Mouse (Mus musculus): ENCODE data around the gene Tmem156.
A peak's percentile ranks its signal among the peaks of the same experiment; 100 is the strongest.

The Tmem156 gene

GRCm38 (mm10) chr5:65096805-65097204 is 4.9 kb upstream of the Tmem156 start:
- no peak for DNase-seq

- no peak for DNase-seq
Observed at GRCm38 (mm10) chr5:65096082-65096481, 4.2 kb upstream of the Tmem156 start.

- no peak for DNase-seq
Observed at GRCm38 (mm10) chr5:65094902-65095545, 3.1 kb upstream of the Tmem156 start.

- DNase-seq = no peak
Observed at GRCm38 (mm10) chr5:65093769-65094168, 1.8 kb upstream of the Tmem156 start.

- no peak for DNase-seq
Observed at GRCm38 (mm10) chr5:65091184-65091858, 611 bp downstream of the Tmem156 start.

- DNase-seq = no peak
Observed at GRCm38 (mm10) chr5:65089707-65090106, 2.2 kb downstream of the Tmem156 start.

GRCm38 (mm10) chr5:65086522-65086921 is 5.4 kb downstream of the Tmem156 start:
- no peak for DNase-seq

- DNase-seq = no peak
Observed at GRCm38 (mm10) chr5:65081836-65082235, 10.1 kb downstream of the Tmem156 start.

- peak; percentile 45 for DNase-seq
Observed at GRCm38 (mm10) chr5:65079881-65080280, 12.1 kb downstream of the Tmem156 start.

- no peak for DNase-seq
Observed at GRCm38 (mm10) chr5:65078081-65078480, 13.9 kb downstream of the Tmem156 start.

- no peak for DNase-seq
Observed at GRCm38 (mm10) chr5:65076748-65077147, 15.2 kb downstream of the Tmem156 start.

- DNase-seq = no peak
Observed at GRCm38 (mm10) chr5:65076087-65076486, 15.8 kb downstream of the Tmem156 start.

- DNase-seq = no peak
Observed at GRCm38 (mm10) chr5:65074693-65075092, 17.2 kb downstream of the Tmem156 start.

- DNase-seq = no peak
Observed at GRCm38 (mm10) chr5:65073247-65073646, 18.7 kb downstream of the Tmem156 start.

- no peak for DNase-seq
Observed at GRCm38 (mm10) chr5:65071689-65072118, 20.2 kb downstream of the Tmem156 start.

GRCm38 (mm10) chr5:65069872-65070271 is 22.1 kb downstream of the Tmem156 start:
- no peak for DNase-seq

- no peak for DNase-seq
Observed at GRCm38 (mm10) chr5:65068166-65068565, 23.8 kb downstream of the Tmem156 start.

GRCm38 (mm10) chr5:65063266-65063665 is 28.7 kb downstream of the Tmem156 start:
- DNase-seq = no peak

GRCm38 (mm10) chr5:65062236-65062635 is 29.7 kb downstream of the Tmem156 start:
- no peak for DNase-seq

- no peak for DNase-seq
Observed at GRCm38 (mm10) chr5:65059806-65060205, 32.1 kb downstream of the Tmem156 start.

- no peak for DNase-seq
Observed at GRCm38 (mm10) chr5:65057596-65057995, 34.3 kb downstream of the Tmem156 start.

GRCm38 (mm10) chr5:65051513-65051912 is 40.4 kb downstream of the Tmem156 start:
- DNase-seq = no peak

GRCm38 (mm10) chr5:65049880-65050279 is 42.1 kb downstream of the Tmem156 start:
- DNase-seq = no peak

- no peak for DNase-seq
Observed at GRCm38 (mm10) chr5:65047285-65047855, 44.6 kb downstream of the Tmem156 start.

All from right cerebral cortex, adult 18-20 months (tissue).